Mouse (Mus musculus) heart, postnatal 0 days (tissue): ENCODE measurements around the gene Rsc1a1.

Experiments used
- CTCF ChIP-seq: IDR thresholded peaks from 2 replicates; pipeline ENCODE4 v1.5.1; 2016; ENCODE audit warnings: antibody characterized with exemption, control low read depth, low read depth
- EP300 ChIP-seq: IDR thresholded peaks from 2 replicates; pipeline ENCODE4 v1.6.1; 2016; ENCODE audit warnings: antibody characterized with exemption, low read depth

DNA sequence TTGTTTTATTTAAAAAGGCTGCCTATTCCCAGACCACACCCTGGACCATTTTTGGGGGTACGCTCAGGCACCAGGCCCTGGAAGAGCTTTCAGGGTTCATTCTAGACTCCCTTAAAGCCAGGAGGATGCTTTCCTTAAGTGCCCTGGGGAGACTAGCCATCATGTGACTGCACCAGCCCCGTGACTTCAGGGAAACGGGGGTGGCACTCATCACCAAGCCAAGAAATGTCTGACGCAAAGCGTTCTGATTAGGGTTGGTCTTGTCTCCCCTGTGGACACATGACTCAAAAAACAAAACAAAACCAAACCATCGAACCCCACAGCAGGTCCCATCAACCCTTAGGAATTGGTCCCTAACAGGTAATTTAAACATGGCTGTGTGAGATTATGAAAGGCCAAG lies 34.1 kb downstream of the Rsc1a1 start:
- TF ChIP-seq CTCF (no peak), EP300 (no peak)
